Mouse (Mus musculus): ENCODE measurements around the gene Gm45713. TPM values are rescaled to one million over a fixed set of nuclear protein-coding genes. Genes with fewer than 3 reads are reported as not detected.
"Not testable (repeated sequence)": the region's sequence is repeated elsewhere in the genome, so short reads cannot be mapped to it uniquely, and the experiment has no call there.

Gene Gm45713
- polyA plus RNA-seq, 1 experiment from 2014 or later: 0.61 TPM

- no peak overlapping the region for H3K4me2 ChIP-seq (ENCODE audit: low read depth, low read length)
- no peaks in the 10 kb centered on the region for H3K9me3 ChIP-seq (ENCODE audit: control insufficient read depth, low read length)
- H3K4me3 ChIP-seq (ENCODE audit: low read depth, low read length): no peak overlapping the region
- no peak overlapping the region for H3K27ac ChIP-seq (replicated peaks; ENCODE audit: low read depth, low read length)
- DNase-seq (ENCODE audit: low spot score) (no peak), ATAC-seq (ENCODE audit: low read depth) (no peak)
- H3K4me1 ChIP-seq (ENCODE audit: control insufficient read depth, insufficient read depth, low read length): peaks cover 17% of the 10 kb centered on the region
- peaks cover 71% of the 10 kb centered on the region for H3K36me3 ChIP-seq (ENCODE audit: control insufficient read depth, insufficient read depth, low read length)
- no peaks in the 10 kb centered on the region for H3K27me3 ChIP-seq (replicated peaks; ENCODE audit: control insufficient read depth, insufficient read depth, low read length)
- H3K9ac ChIP-seq (ENCODE audit: low read depth, low read length): 0 out of 2 replicates have a peak overlapping the region, but pooled peaks have one; percentile 11
Observed at GRCm38 (mm10) chr7:45121966-45122365, 14.1 kb downstream of the Gm45713 start.

GRCm38 (mm10) chr7:45121404-45121803, 14.6 kb downstream of the Gm45713 start:
- ATAC-seq (ENCODE audit: low read depth) (no peak), DNase-seq (ENCODE audit: low spot score) (no peak)
- Histone ChIP-seq H3K27me3 (replicated peaks; ENCODE audit: control insufficient read depth, insufficient read depth, low read length) (no peaks in the 10 kb centered on the region), H3K4me2 (ENCODE audit: low read depth, low read length) (no peak overlapping the region), H3K36me3 (ENCODE audit: control insufficient read depth, insufficient read depth, low read length) (peaks cover 65% of the 10 kb centered on the region), H3K9me3 (ENCODE audit: control insufficient read depth, low read length) (no peaks in the 10 kb centered on the region), H3K4me1 (ENCODE audit: control insufficient read depth, insufficient read depth, low read length) (peaks cover 11% of the 10 kb centered on the region), H3K27ac (replicated peaks; ENCODE audit: low read depth, low read length) (no peak overlapping the region), H3K9ac (ENCODE audit: low read depth, low read length) (0 out of 2 replicates have a peak overlapping the region, but pooled peaks have one; percentile 11), H3K4me3 (ENCODE audit: low read depth, low read length) (no peak overlapping the region)
- WGBS: 52% methylated on average over 8 of the region's 8 CpGs

GRCm38 (mm10) chr7:45119780-45120709, 16.0 kb downstream of the Gm45713 start:
- no peak overlapping the region for H3K9ac ChIP-seq (ENCODE audit: low read depth, low read length)
- no peak for ATAC-seq (ENCODE audit: low read depth)
- H3K4me1 ChIP-seq (ENCODE audit: control insufficient read depth, insufficient read depth, low read length): peaks cover 11% of the 10 kb centered on the region
- no peaks in the 10 kb centered on the region for H3K27me3 ChIP-seq (replicated peaks; ENCODE audit: control insufficient read depth, insufficient read depth, low read length)
- no peaks in the 10 kb centered on the region for H3K9me3 ChIP-seq (ENCODE audit: control insufficient read depth, low read length)
- no peak for DNase-seq (ENCODE audit: low spot score)
- no peak overlapping the region for H3K4me3 ChIP-seq (ENCODE audit: low read depth, low read length)
- 79% methylated on average over 5 of the region's 5 CpGs for WGBS
- peaks cover 51% of the 10 kb centered on the region for H3K36me3 ChIP-seq (ENCODE audit: control insufficient read depth, insufficient read depth, low read length)
- no peak overlapping the region for H3K27ac ChIP-seq (replicated peaks; ENCODE audit: low read depth, low read length)
- H3K4me2 ChIP-seq (ENCODE audit: low read depth, low read length): no peak overlapping the region

- Histone ChIP-seq H3K4me3 (ENCODE audit: low read depth, low read length) (no peak overlapping the region), H3K4me2 (ENCODE audit: low read depth, low read length) (no peak overlapping the region), H3K27ac (replicated peaks; ENCODE audit: low read depth, low read length) (no peak overlapping the region), H3K9ac (ENCODE audit: low read depth, low read length) (no peak overlapping the region), H3K36me3 (ENCODE audit: control insufficient read depth, insufficient read depth, low read length) (peaks cover 47% of the 10 kb centered on the region), H3K9me3 (ENCODE audit: control insufficient read depth, low read length) (no peaks in the 10 kb centered on the region), H3K4me1 (ENCODE audit: control insufficient read depth, insufficient read depth, low read length) (peaks cover 8% of the 10 kb centered on the region), H3K27me3 (replicated peaks; ENCODE audit: control insufficient read depth, insufficient read depth, low read length) (no peaks in the 10 kb centered on the region)
- DNase-seq (ENCODE audit: low spot score) (no peak), ATAC-seq (ENCODE audit: low read depth) (no peak)
- WGBS: 88% methylated on average over 6 of the region's 6 CpGs
Observed at GRCm38 (mm10) chr7:45118336-45118735, 17.7 kb downstream of the Gm45713 start.

DNA sequence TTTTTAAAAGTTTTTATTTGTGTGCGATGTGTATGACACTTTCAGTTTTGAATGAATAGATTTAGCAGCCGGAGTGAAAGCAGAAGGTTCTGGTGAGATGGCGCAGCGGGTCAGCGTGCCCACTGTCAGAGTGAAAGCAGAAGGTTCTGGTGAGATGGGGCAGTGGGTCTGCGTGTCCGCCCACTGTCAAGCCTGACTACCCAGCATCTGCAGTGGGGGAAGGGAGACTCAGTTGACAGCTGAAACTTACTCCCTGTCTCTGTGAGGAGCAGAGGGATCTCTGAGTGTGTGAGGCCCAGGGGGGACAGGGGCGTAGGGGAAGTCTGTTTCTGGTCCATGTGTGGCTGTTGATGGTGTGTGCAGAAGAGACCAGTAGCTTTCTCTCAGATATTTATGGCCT, 18.5 kb downstream of the Gm45713 start:
- peaks cover 40% of the 10 kb centered on the region for H3K36me3 ChIP-seq (ENCODE audit: control insufficient read depth, insufficient read depth, low read length)
- no peak for ATAC-seq (ENCODE audit: low read depth)
- no peaks in the 10 kb centered on the region for H3K9me3 ChIP-seq (ENCODE audit: control insufficient read depth, low read length)
- no peak overlapping the region for H3K4me3 ChIP-seq (ENCODE audit: low read depth, low read length)
- DNase-seq (ENCODE audit: low spot score): no peak
- H3K27me3 ChIP-seq (replicated peaks; ENCODE audit: control insufficient read depth, insufficient read depth, low read length): no peaks in the 10 kb centered on the region
- no peak overlapping the region for H3K9ac ChIP-seq (ENCODE audit: low read depth, low read length)
- no peak overlapping the region for H3K27ac ChIP-seq (replicated peaks; ENCODE audit: low read depth, low read length)
- H3K4me2 ChIP-seq (ENCODE audit: low read depth, low read length): no peak overlapping the region
- WGBS: 80% methylated on average over 8 of the region's 8 CpGs
- H3K4me1 ChIP-seq (ENCODE audit: control insufficient read depth, insufficient read depth, low read length): peaks cover under 1% of the 10 kb centered on the region; the same call in 1 of the 2 replicates

- Histone ChIP-seq H3K9ac (ENCODE audit: low read depth, low read length) (no peak overlapping the region), H3K4me2 (ENCODE audit: low read depth, low read length) (no peak overlapping the region), H3K9me3 (ENCODE audit: control insufficient read depth, low read length) (no peaks in the 10 kb centered on the region), H3K27ac (replicated peaks; ENCODE audit: low read depth, low read length) (no peak overlapping the region), H3K36me3 (ENCODE audit: control insufficient read depth, insufficient read depth, low read length) (0 out of 2 replicates have a peak, but pooled peaks cover 3% of the 10 kb centered on the region), H3K27me3 (replicated peaks; ENCODE audit: control insufficient read depth, insufficient read depth, low read length) (no peaks in the 10 kb centered on the region), H3K4me3 (ENCODE audit: low read depth, low read length) (no peak overlapping the region), H3K4me1 (ENCODE audit: control insufficient read depth, insufficient read depth, low read length) (no peaks in the 10 kb centered on the region)
- ATAC-seq (ENCODE audit: low read depth) (no peak), DNase-seq (ENCODE audit: low spot score) (no peak)
- WGBS: 84% methylated on average over 2 of the region's 2 CpGs
Observed at GRCm38 (mm10) chr7:45113476-45113875, 22.6 kb downstream of the Gm45713 start.

GRCm38 (mm10) chr7:45112529-45112928, 23.5 kb downstream of the Gm45713 start:
- ATAC-seq (ENCODE audit: low read depth): no peak
- Histone ChIP-seq H3K4me1 (ENCODE audit: control insufficient read depth, insufficient read depth, low read length) (no peaks in the 10 kb centered on the region), H3K9me3 (ENCODE audit: control insufficient read depth, low read length) (no peaks in the 10 kb centered on the region), H3K36me3 (ENCODE audit: control insufficient read depth, insufficient read depth, low read length) (no peaks in the 10 kb centered on the region), H3K27me3 (replicated peaks; ENCODE audit: control insufficient read depth, insufficient read depth, low read length) (no peaks in the 10 kb centered on the region), H3K9ac (ENCODE audit: low read depth, low read length) (no peak overlapping the region), H3K27ac (replicated peaks; ENCODE audit: low read depth, low read length) (no peak overlapping the region), H3K4me2 (ENCODE audit: low read depth, low read length) (no peak overlapping the region), H3K4me3 (ENCODE audit: low read depth, low read length) (no peak overlapping the region)
- DNase-seq (ENCODE audit: low spot score): no peak
- WGBS: 51% methylated on average over 3 of the region's 3 CpGs

GRCm38 (mm10) chr7:45111940-45112339, 24.1 kb downstream of the Gm45713 start:
- Histone ChIP-seq H3K4me3 (ENCODE audit: low read depth, low read length) (no peak overlapping the region), H3K27me3 (replicated peaks; ENCODE audit: control insufficient read depth, insufficient read depth, low read length) (no peaks in the 10 kb centered on the region), H3K4me2 (ENCODE audit: low read depth, low read length) (no peak overlapping the region), H3K36me3 (ENCODE audit: control insufficient read depth, insufficient read depth, low read length) (no peaks in the 10 kb centered on the region), H3K9me3 (ENCODE audit: control insufficient read depth, low read length) (no peaks in the 10 kb centered on the region), H3K9ac (ENCODE audit: low read depth, low read length) (no peak overlapping the region), H3K4me1 (ENCODE audit: control insufficient read depth, insufficient read depth, low read length) (no peaks in the 10 kb centered on the region), H3K27ac (replicated peaks; ENCODE audit: low read depth, low read length) (no peak overlapping the region)
- 55% methylated on average over 2 of the region's 2 CpGs for WGBS
- no peak for ATAC-seq (ENCODE audit: low read depth)
- DNase-seq (ENCODE audit: low spot score): no peak

GRCm38 (mm10) chr7:45110089-45110488, 25.9 kb downstream of the Gm45713 start:
- ATAC-seq (ENCODE audit: low read depth): not testable (repeated sequence)
- WGBS: 88% methylated on average over 4 of the region's 4 CpGs

More at GRCm38 (mm10) chr7:45110089-45110488, 25.9 kb downstream of the Gm45713 start:
- not testable (repeated sequence) for H3K27ac ChIP-seq (replicated peaks; ENCODE audit: low read depth, low read length); H3K27me3 ChIP-seq (replicated peaks; ENCODE audit: control insufficient read depth, insufficient read depth, low read length); H3K4me1 ChIP-seq (ENCODE audit: control insufficient read depth, insufficient read depth, low read length); H3K4me3 ChIP-seq (ENCODE audit: low read depth, low read length); H3K36me3 ChIP-seq (ENCODE audit: control insufficient read depth, insufficient read depth, low read length); H3K4me2 ChIP-seq (ENCODE audit: low read depth, low read length); H3K9me3 ChIP-seq (ENCODE audit: control insufficient read depth, low read length); DNase-seq (ENCODE audit: low spot score); H3K9ac ChIP-seq (ENCODE audit: low read depth, low read length)

Data from embryonic facial prominence, embryonic 14.5 days (tissue).